ENCODE assay signal across 41 mouse cellular contexts in the genomic region with DNA sequence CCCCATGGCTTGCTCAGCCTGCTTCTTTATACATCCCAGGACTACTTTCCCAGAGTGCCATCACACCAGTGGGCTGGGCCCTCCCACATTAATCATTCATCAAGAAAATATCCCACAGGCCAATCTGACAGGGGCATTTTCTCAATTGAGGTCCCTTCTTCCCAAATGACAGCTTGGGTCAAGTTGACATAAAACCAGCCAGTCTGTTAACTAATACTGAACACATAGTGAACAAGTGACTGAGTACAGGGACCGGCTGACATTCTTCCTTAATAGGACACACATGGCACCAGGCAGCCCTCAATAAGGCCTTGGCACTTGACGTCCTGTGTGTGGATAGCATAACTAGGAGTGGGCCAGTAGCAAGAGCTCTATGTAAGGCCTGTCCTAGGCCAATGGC. TPM values are rescaled to one million over a fixed set of nuclear protein-coding genes. Genes with fewer than 3 reads are reported as not detected.
"Had no signal": no experiment of that assay in that cellular context is flagged by ENCODE, and none has a peak within 500 bp of the region (broad histone marks: within the 10 kb centered on the region; RNA-seq: fewer than 3 reads in every experiment).

No protein-coding gene starts in this region.

- H3K4me3 ChIP-seq: left cerebral cortex, adult 2 months; limb, embryonic 10.5 days; limb, embryonic 12.5 days; limb, embryonic 13.5 days; limb, embryonic 15.5 days; liver, embryonic 13.5 days; liver, embryonic 15.5 days; lung, embryonic 15.5 days; megakaryocyte, embryonic 14.5 days; midbrain, embryonic 12.5 days; midbrain, embryonic 13.5 days; myocyte; neural tube, embryonic 12.5 days had no signal

- H3K9me3 ChIP-seq: limb, embryonic 10.5 days; limb, embryonic 12.5 days; limb, embryonic 13.5 days; limb, embryonic 15.5 days; liver, embryonic 13.5 days; liver, embryonic 15.5 days; lung, embryonic 15.5 days; megakaryocyte, embryonic 14.5 days; midbrain, embryonic 12.5 days; midbrain, embryonic 13.5 days; neural tube, embryonic 12.5 days had no signal

- H3K27ac ChIP-seq: left cerebral cortex, adult 2 months; limb, embryonic 10.5 days; limb, embryonic 12.5 days; limb, embryonic 13.5 days; limb, embryonic 15.5 days; liver, embryonic 13.5 days; liver, embryonic 14.5 days; liver, embryonic 15.5 days; lung, embryonic 15.5 days; macrophage; midbrain, embryonic 12.5 days; midbrain, embryonic 13.5 days; neural tube, embryonic 12.5 days had no signal

- H3K36me3 ChIP-seq: limb, embryonic 12.5 days; limb, embryonic 13.5 days; limb, embryonic 15.5 days; lung, embryonic 15.5 days; midbrain, embryonic 12.5 days; midbrain, embryonic 13.5 days; neural tube, embryonic 12.5 days had no signal

- H3K4me1 ChIP-seq: limb, embryonic 12.5 days; limb, embryonic 13.5 days; limb, embryonic 15.5 days; liver, embryonic 13.5 days; liver, embryonic 15.5 days; lung, embryonic 15.5 days; midbrain, embryonic 12.5 days; midbrain, embryonic 13.5 days; neural tube, embryonic 12.5 days had no signal

- H3K4me2 ChIP-seq: limb, embryonic 12.5 days; limb, embryonic 13.5 days; limb, embryonic 15.5 days; liver, embryonic 11.5 days; liver, embryonic 13.5 days; liver, embryonic 15.5 days; lung, embryonic 14.5 days; lung, embryonic 15.5 days; midbrain, embryonic 12.5 days; midbrain, embryonic 13.5 days; neural tube, embryonic 12.5 days had no signal

- H3K27me3 ChIP-seq: limb, embryonic 12.5 days; limb, embryonic 13.5 days; limb, embryonic 15.5 days; liver, embryonic 13.5 days; liver, embryonic 15.5 days; lung, embryonic 15.5 days; megakaryocyte, embryonic 14.5 days; midbrain, embryonic 13.5 days; neural tube, embryonic 12.5 days had no signal

- DNase-seq: layer of hippocampus, postnatal 36 days; left cerebral cortex, postnatal 4 days; liver; liver, embryonic 13.5 days; liver, postnatal 0 days; lung, adult 18-20 months; lung, adult 2 months; lung, embryonic 14.5 days; lung, postnatal 10 days; lung, postnatal 14 days; lung, postnatal 36 days; lung, postnatal 4 days; midbrain, embryonic 14.5 days had no signal

- H3K9ac ChIP-seq: limb, embryonic 12.5 days; limb, embryonic 13.5 days; limb, embryonic 15.5 days; liver, embryonic 13.5 days; liver, embryonic 14.5 days; liver, embryonic 15.5 days; liver, postnatal 0 days; lung, embryonic 14.5 days; lung, embryonic 15.5 days; midbrain, embryonic 12.5 days; midbrain, embryonic 13.5 days; neural tube, embryonic 12.5 days had no signal

- ATAC-seq: liver, postnatal 0 days; lung, postnatal 0 days; midbrain, embryonic 13.5 days; midbrain, embryonic 16.5 days had no signal

RNA-seq across cellular contexts. Expression of a gene that starts 35.6 kb away (rescaled TPM):
- total RNA-seq: layer of hippocampus, postnatal 36 days; left cerebral cortex, adult 18-20 months; left cerebral cortex, adult 2 months; left cerebral cortex, postnatal 10 days; left cerebral cortex, postnatal 14 days; left cerebral cortex, postnatal 25 days; left cerebral cortex, postnatal 36 days; left cerebral cortex, postnatal 4 days; megakaryocyte progenitor cell, adult 5-6 weeks; megakaryocyte, adult 5-6 weeks; megakaryocyte-erythroid progenitor cell, adult 5-6 weeks; monocyte, adult 5-6 weeks had no signal
- polyA plus RNA-seq: limb, embryonic 12.5 days; liver, embryonic 15.5 days; macrophage; midbrain, embryonic 12.5 days; midbrain, embryonic 13.5 days; midbrain, embryonic 14.5 days; midbrain, embryonic 16.5 days; myocyte; neural tube, embryonic 11.5 days; neural tube, embryonic 12.5 days had no signal

RNA-seq across cellular contexts. Expression of a gene that starts 38.6 kb away (rescaled TPM):
- total RNA-seq: megakaryocyte progenitor cell, adult 5-6 weeks; megakaryocyte-erythroid progenitor cell, adult 5-6 weeks; monocyte, adult 5-6 weeks had no signal
- polyA plus RNA-seq: limb, embryonic 11.5 days; macrophage; myocyte; neural tube, embryonic 11.5 days had no signal
